Mouse (Mus musculus) fibroblast of lung, adult 2 months (primary cell): Measurements from ENCODE around the gene Cep162.

Experiments used
- DNase-seq: peaks from one replicate; pipeline ENCODE4 v3.0.0-alpha.2; 2011; ENCODE audit warnings: low read depth

Cep162 gene

DNA sequence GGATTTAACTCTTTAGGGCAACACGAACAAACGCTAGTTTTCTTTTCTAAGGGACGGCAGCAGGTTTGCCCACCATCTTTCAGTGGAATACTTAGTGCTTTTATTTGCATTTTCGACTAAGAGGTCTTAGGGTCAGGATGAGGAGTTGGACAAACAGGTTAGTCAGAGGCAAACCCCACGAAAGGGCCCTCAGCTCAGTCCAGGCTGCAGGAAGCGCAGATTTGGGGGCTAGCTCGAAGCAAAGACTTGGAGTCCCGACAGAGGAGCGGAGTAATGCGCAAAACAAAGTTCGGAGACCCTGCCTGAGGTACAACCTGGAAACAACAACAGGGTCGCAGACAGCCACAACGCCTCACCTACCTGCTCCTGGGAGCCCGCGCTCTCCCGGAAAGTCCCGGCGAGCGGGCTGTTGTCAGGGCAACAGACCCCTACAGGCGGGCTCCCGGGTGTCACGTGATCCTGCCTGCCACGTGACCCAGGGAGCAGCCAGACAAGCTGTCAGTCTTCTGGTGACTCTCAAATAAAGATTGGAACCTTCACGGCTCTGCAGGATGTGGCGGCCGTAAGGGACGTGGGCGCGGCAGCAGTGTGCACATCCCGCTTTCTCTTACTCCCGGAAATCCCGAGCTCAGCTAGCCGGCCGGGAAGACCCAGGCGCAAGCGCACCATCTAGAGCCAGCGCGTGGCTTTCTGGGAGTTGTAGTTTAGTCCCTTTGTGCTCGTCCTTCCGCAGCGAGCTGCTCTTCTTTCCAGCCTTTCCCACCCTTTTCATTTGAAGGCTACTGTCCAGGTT lies at the start of gene Cep162:
Gene Cep162 (minus strand): TSS at position 634 of the 793 bp plus-strand sequence.
- peak; percentile 79 for DNase-seq

DNA sequence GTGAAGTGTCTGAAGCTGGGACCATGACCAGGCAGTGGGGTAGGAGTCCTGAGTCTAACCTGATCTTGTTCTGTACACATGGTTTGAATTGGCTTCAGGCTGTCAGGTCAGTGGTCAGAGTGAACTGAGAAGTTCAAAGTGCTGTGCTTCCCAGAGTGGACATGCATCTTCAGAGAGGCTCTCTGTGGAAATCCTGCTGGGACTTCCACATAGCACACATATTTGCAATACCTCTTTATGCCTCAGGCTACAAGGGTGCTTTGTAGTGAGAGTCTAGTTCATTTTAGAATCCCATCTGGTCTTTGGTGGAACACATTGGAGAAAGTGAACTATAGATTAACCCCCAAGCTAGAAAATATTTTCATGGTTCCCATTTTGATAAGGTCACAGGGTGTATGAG lies 47.9 kb upstream of the Cep162 start:
- DNase-seq, result no peak

DNA sequence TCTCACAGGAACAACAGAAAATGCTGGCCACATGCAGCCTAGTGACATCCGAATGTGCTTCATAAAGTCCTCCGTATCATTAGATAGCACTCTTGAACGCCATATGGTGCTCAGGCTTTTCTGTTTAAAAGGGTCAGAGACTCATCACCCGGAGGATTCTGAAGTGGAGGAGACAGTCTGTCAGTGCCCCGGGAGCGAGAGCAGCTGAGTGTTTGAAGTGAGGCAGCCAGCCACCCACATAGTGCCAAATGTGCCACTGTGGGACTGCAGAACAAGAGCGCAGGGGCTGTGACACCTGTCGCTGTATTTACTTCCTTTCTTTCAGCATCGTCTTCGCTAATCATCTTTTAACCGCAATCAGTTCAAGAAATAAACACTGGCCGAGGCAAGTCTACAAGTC lies 43.6 kb upstream of the Cep162 start:
- no peak for DNase-seq

DNA sequence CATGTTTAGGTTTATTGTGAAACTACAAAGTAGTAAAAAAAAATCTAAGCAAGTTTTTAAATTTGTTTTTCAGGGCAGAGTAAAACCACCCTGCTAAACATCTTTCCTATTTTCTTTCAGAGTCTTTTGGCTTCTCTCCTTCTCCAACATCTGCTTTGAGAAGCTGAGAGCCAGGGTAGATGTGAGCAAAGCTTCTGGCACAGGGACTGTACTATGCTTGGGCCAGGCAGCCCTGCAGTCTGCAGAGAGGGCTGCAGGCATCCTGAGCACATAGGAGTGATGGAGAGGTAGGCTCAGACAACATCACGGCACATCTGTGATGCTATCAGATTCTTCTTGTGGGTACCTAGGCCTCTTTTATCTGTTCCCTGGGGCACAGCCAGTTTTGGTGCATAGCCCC lies 42.2 kb upstream of the Cep162 start:
- no peak for DNase-seq

DNA sequence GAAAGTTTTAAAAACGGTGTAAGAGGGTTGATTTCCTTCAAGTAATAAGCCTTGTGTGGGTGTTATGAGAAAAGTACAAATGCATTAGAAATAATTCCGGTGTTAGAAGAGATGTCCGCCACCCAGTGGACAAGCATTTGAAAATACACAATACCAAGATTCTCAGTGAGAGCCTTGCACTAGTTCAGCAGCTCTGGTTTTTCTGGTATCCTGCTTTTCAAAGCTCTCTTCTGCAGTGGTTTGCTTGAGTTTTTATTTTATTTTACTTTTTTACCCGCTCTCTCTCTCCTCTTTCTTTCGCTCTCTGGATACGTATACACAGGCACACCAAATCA lies 327 bp upstream of the Cep162 start:
- DNase-seq, result no peak

DNA sequence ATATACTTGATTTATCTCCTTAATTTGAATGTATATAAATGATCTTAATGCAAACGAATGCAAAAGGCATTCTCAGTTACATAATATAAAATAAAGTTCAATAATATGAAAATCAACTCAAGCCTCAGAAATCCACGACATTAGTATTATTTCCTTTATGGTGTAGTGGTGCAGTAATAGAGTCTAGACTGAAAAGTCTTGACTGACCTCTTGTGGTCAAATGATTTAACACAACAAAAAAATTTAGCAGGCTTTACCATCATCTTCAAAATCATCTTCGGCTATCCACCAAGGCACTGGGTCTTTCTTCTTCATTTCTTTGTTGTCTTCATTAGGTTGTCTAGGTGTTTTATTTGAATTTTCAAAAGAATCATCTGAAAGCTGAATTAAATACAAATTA lies 7.2 kb downstream of the Cep162 start:
- no peak for DNase-seq

DNA sequence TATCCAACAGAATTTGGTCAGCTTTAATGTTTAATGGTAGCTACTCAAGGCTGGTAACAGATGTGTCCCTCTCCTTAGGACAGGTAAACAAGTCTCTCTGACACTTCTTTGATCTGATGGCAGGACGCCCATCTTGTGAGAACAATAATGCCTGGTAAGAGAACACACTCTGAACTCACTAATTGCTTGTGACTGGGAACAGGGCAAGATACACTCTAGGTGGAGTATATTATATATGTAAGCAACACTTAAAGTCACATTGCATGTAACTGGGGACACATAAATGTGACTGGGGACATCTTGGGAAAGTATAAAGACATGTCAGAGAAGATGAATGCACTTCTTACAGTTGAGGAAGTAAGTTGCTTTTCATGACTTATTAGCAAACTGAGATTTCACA lies 7.7 kb downstream of the Cep162 start:
- no peak for DNase-seq

DNA sequence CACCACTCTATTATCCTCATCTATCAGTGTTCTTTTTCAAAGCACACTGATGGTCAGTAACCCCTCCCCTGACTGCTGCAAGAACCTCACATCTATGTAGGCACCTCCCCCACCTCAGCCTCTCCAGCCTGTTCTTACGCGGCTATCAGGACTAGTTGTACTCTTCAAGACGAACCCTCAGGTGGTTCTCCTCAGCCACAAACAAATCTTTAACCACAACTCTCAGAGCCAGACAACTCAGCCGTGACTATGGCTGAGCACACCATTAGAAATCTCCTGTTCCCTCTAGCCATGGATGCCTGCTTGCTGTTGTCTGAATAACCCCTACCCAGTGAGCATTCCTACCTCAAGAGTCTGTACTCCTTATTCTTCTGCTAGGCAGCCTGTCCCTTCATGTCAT lies 42.1 kb downstream of the Cep162 start:
- no peak for DNase-seq

DNA sequence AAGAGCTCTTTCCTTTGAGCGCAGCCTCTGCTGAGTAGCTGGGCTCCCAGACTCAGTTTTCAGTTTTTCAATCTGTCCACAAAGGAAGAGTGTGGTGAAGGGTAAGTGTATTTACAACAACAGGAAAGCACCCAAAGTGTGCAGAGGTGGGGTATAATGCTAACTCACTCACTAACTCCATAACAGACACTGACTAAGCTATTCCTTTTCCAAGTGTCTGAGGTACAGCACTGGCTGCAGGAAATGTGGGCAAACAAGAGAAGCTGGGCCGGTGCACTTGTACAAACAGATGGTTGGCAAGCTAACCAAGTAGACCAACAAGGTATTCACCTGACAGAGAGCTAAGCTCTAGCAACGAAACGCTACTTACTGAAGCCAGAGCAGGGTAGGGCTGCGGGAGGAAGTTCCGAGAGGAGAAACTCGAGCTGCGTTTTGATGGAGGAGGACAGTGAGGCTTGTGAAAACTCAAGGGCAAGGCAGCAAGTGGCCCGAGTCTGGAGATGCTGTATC lies 44.5 kb downstream of the Cep162 start:
- no peak for DNase-seq

DNA sequence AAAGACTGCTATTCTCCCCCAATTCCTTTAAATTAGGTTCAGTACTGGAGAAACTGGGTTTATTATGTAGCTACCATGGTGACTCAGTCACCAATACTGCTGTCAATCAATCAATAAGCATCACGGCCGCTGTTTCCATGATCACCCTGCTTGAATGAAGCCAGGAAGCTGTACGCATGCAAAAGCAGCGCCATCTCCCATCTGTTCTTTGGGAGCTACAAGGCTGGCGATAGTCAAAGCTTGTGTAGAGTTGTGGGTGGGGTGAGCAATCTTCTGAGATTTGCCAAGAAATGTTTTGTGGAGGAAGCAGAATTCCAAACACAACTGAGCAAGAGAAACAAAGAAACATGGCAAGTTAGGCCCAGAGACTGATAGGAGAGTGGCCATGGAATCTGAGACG lies 52.9 kb downstream of the Cep162 start:
- no peak for DNase-seq

DNA sequence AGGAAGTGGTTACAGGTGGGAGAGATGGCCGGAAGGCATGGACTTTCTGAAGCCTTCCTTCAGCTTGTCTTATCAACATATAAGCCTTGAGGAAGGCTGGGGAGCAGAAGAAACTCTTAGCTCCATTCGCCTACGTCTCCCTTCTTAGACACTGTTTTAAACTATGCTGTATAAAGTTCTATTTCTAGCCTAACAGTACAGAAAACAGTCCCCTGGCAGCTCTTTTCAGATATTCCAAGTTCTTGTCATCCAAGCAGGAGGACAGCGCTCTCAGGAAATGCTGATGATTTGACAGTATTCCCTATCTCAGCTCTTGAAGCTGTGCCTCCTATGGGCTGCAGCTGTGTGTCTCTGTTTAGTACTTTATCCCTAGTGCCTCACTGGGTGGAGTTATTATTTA lies 54.4 kb downstream of the Cep162 start:
- DNase-seq, result no peak

DNA sequence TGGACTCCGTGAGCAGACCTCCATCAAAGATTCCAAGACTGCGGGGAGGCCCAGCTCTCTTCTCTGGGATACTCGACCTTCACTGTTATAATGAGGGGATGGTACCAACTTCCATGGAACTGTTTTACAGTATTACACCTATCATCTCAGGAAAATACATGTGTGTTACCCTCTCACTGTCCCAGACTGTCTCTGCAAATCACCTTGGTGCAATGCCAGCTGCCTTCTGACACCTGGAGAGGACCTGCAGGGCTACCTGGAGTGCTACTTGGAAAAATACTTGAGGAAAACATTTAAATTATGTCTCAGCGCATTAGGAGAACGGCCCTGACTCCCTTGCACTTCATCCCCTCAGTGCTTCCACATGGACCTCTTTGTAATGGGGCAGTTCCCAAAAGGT lies 54.9 kb downstream of the Cep162 start:
- DNase-seq, result no peak

DNA sequence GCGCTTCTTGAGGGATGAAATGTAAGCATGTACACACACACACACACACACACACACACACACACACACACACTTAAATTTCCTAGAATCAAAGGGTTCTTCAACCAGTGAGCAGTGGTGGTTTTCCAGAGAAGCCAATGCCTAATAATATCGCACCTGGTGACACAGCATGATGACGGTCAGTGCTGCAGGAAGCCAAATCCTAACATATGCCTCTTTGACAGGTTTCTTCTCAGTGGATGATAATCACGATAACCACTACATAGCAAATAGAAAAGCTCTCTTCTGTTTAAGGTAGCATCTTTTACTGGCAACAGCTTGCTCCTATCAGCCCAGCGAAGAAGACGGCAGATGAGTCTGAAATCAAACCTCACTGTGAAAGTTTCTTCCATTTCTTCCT lies 57.3 kb downstream of the Cep162 start:
- no peak for DNase-seq

DNA sequence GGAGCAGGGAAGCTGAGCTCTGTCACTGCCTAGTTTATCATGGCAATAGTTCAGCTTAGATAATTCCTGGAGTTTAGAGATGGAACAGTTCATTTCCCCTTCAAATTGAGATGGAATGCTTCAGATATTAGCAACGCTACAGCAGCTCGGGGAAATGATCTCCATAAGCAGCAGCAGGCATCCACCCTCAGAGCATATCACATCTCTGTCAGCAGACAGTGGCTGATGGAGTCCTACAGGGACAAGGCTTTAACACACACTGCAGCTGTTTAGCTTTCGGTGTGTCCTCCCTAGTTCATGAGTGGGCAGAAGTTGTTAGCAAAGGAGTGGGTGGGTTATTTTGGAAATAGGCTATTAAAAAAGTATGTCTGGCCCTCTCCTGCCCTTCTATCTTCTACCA lies 58.1 kb downstream of the Cep162 start:
- no peak for DNase-seq

DNA sequence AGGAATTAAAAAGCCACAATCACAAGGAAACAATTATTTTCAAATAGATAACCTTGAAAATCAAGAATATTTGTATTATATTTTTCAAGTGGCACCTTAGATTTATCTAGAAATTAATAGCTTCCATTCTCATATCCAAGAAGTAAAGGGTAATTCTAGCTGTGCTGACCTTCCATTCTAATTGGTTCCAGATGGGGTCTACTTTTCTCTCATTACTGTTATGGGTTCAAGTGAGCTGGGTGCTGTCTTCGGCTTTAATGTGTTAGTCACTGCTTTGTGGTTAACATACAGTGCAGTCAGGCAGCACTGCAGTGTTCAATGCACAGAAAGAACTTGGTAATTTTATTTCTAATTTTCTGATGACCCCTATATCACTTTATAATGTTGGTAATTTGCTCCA lies 61.6 kb downstream of the Cep162 start:
- DNase-seq, result no peak

DNA sequence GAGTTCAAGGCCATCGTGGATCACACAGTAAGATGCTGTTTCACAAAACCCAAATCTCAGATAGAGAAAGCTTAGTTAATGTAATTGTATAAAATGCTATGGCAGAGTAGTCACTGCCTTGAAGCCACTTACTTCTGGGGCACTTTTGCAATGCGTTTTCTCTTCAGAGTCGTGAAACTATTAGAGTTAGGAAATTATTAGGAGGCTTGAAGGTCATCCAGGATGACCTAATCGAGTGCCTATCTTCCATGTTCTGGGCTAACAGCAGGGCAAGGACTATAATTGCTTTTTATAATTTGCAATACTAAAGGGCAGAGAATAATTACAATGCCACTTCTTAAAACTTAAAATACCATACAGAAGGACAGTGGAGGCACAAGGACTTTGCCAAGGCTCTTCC lies 68.0 kb downstream of the Cep162 start:
- DNase-seq, result no peak

DNA sequence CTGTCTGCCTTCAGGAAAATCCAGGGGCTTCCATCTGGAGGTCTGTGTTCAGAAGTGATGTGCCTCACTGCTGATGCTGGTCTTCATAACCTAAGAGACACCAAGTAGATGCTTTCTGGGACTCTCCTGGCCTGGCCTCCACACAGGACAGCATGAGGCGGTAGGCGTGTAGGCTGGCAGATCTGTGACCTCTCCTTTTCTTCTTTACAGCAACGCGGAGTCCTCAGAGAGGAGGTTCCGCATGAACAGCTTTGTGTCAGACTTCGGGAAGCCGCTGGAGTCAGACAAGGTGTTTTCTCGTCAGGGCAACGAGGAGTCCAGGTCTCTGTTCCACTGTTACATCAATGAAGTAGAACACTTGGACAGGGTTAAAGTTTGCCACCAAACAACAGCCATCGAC lies 73.1 kb downstream of the Cep162 start:
- DNase-seq, result no peak

DNA sequence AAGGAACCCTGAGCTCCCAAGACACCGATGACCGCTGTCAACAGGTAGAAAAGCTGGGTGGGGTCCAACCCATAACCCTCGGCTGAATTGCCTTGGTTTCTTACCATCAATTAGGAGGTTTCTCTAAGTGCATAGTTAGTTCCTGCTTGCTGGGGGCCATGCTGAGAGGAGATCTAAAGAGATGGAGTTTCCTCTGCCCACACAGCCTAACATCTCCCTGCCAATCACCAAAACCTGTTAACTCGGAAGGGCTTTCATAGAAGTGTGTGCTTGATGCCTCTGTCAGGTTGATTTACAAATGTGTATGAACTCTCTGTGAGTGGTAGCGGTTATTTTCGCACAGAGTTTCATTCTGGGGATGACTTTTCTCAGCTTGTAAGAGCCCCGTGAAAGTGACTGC lies 76.8 kb downstream of the Cep162 start:
- DNase-seq, result no peak

DNA sequence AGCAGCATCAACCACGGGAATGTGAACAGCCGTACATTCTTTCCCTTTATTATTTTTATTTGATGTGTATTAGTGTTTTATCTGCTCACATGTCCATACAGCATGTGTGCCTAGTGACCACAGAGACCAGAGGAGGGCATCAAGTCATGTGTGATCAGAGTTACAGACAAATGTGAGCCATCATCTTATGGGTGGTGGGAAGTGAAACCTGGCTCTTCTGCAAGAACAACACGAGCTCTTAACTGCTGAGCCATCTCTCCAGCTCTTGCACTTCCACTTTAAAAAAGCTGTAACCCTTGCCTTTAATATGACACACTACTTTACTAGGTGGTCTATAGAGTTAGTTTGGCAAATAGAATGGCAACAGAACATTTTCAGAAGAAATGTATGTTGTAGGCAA lies 83.8 kb downstream of the Cep162 start:
- no peak for DNase-seq

DNA sequence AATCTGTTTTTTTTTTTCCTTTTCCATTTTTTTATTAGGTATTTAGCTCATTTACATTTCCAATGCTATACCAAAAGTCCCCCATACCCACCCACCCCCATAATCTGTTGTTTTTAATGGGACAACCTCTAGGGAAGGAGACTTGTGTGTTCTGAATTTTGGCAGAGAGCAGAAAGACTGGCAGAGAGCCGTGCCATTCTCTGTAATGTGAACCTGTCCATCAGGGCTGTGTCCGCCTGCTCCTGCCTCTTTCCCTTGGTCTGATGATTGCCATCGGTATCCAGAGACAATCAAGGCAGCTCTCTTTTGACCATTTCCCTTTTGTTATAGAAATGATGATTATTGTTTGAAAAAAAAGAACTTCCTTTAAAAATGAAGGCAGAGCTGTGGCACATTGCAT lies 84.4 kb downstream of the Cep162 start:
- DNase-seq, result no peak

DNA sequence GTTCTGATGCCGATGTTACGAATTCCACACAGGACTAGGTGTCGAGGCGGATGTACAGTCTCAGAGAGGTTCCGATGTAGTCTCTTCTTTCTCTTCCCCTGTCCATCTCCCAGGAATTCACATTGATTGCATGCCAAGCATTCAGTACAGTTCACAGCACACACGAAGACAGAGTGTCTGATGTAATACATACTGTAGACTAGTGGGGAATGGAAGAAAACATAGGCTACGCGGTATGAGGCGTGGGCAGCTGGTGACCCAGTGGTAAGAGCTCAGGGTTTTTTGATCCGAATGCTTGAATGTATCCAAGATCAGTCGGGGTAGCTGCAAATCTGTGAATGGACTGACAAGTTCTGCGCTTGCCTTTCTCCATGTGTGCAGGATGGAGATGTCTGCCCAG lies 86.2 kb downstream of the Cep162 start:
- no peak for DNase-seq

DNA sequence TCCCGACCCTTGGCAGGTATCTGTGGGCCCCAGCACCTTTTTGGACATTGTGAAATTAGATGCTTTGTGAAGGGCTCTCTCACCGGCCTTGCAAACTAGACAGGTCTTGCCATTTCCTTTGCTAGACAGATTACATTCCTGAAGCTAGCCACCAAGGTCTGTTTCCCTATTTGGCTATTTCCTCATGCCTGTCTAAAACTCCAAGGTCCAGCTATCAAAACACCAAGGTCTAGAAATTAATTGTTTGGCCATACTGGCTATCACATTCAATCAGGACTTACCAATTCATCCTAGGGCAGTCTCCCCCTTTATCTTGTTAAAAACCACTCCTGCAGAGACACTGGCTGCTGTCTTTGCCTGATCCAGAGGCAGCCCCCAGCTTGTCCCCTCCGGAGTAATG lies 87.3 kb downstream of the Cep162 start:
- no peak for DNase-seq

DNA sequence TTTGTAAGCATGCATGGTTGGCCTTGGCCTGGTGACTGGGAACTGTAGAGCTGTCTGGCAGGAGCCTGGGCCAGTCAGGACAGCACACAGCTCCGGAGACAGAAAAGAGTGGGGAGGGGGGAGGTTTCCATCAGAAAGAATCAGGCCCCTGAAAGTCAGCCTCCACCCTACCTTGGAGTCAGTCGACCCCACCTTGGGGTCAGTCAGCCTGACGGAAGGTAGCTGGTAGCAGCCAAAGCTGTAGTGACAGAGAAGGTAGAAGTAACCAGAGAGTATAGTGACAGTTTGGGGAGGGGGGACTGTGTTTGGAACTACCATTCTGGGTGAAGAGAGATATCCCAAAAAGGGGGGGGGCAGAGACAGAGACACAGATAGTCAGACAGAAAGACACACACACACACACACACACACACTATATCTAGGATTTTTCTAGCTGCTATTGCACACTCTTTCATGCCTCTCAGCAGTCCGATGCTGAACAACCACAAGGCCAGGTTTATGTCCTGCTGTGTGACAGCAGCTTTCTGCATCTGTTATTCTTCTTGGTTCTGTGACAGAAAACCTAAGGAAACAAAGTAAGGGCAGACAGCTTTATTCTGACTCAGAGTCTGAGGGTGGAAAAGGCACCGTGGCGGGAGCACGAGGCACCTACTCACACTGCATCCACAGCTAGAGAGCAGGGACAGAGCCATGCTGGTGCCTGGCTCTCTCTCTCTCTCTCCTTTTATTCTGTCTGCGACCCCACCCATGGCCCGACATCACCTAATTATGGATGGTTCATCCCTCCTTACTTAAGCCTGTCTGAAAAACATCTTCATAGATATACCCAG lies 88.1 kb downstream of the Cep162 start:
- no peak for DNase-seq

DNA sequence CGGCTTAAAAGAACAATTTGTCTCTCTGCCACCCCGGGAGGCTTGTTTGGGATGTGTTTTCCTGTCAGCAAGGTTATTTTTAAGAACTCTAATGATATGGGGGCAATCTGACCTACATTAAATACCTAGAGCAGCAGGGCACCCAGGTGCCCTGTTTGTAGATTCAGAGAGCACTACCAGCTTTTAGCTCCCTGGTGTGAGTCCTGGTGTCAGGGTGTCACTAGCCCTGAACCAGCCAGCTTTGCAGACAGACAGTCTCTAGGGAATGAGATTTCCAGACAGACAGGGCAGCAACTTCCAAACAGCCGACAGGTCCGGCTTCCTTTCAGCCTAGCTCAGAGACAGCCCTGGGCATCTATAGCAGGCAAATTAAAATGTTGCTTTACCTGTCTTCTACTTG lies 92.8 kb downstream of the Cep162 start:
- DNase-seq, result no peak
